Mouse (Mus musculus) embryonic facial prominence, embryonic 11.5 days (tissue): ENCODE results near the gene Mrm3. TPM values are rescaled to one million over a fixed set of nuclear protein-coding genes. Genes with fewer than 3 reads are reported as not detected.
A peak's percentile ranks its signal among the peaks of the same experiment; 100 is the strongest.
"Not testable (repeated sequence)": the region's sequence is repeated elsewhere in the genome, so short reads cannot be mapped to it uniquely, and the experiment has no call there.

Source experiments
- ATAC-seq: fragments of 200-750 bp; cut with Nextera tagmentation; replicated peaks from 2 replicates; pipeline ENCODE4 v1.8.0; 2017; ENCODE audit warnings: low read depth; ENCODE audit not compliant: insufficient number of reproducible peaks, low FRiP score, low TSS enrichment
- DNase-seq: peaks from one replicate; pipeline ENCODE4 v3.0.0-alpha.2; 2015; ENCODE audit warnings: low spot score
- H3K27ac ChIP-seq: fragments of 300-500 bp; sonication (generic); replicated peaks from 2 replicates; pipeline ENCODE4 v1.5.1; 2014; ENCODE audit warnings: mild to moderate bottlenecking, low read depth, low read length, control low read depth
- H3K27me3 ChIP-seq: fragments of 300-500 bp; sonication (generic); 2 replicates; pipeline ENCODE4 v1.6.1; 2014; ENCODE audit warnings: mild to moderate bottlenecking, low read length, moderate library complexity, mixed read lengths; ENCODE audit not compliant: control insufficient read depth, insufficient read depth
- H3K36me3 ChIP-seq: fragments of 300-500 bp; sonication (generic); replicated peaks from 2 replicates; pipeline ENCODE4 v1.6.1; 2014; ENCODE audit warnings: low read depth, mild to moderate bottlenecking, low read length, moderate library complexity, mixed read lengths; ENCODE audit not compliant: control insufficient read depth, insufficient read depth
- H3K4me1 ChIP-seq: fragments of 300-500 bp; sonication (generic); 2 replicates; pipeline ENCODE4 v1.6.1; 2014; ENCODE audit warnings: low read length, mixed read lengths; ENCODE audit not compliant: control insufficient read depth, insufficient read depth
- H3K4me2 ChIP-seq: fragments of 300-500 bp; sonication (generic); 2 replicates; pipeline ENCODE4 v1.6.1; 2014; ENCODE audit warnings: low read depth, mild to moderate bottlenecking, control low read depth, low read length, moderate library complexity
- H3K4me3 ChIP-seq: fragments of 300-500 bp; sonication (generic); 2 replicates; pipeline ENCODE4 v1.5.1; 2014; ENCODE audit warnings: low read depth, low read length, control low read depth
- H3K9ac ChIP-seq: fragments of 300-500 bp; sonication (generic); replicated peaks from 2 replicates; pipeline ENCODE4 v1.6.1; 2014; ENCODE audit warnings: mild to moderate bottlenecking, control low read depth, low read length
- H3K9me3 ChIP-seq: fragments of 300-500 bp; sonication (generic); replicated peaks from 2 replicates; pipeline ENCODE4 v1.6.1; 2016; ENCODE audit warnings: mild to moderate bottlenecking, low read length, inconsistent platforms, mixed read lengths; ENCODE audit not compliant: control insufficient read depth
- WGBS: fragments of 180-500 bp; shearing (Covaris S2); extraction: QIAGEN DNeasy Blood & Tissue Kit; methylation state at CpG from one replicate; pipeline ENCODE4 v1.1.7; 2014; 5-methylcytosine and 5-hydroxymethylcytosine counted together
- polyA plus RNA-seq: library from polyadenylated mRNA; unstranded; fragments of >200 nt; fragmentation: Nextera tagmentation; extraction: Ambion mirVana; gene quantifications from 2 replicates; pipeline ENCODE4 v1.2.1, GENCODE M21; 2014

The Mrm3 gene
- polyA plus RNA-seq: 22.4 and 25.1 TPM in 2 replicates

GRCm38 (mm10) chr11:76242901-76243810 is at the start of gene Mrm3, which contains the start of gene Glod4:
Mrm3 (plus strand) TSS chr11:76243715.
Glod4 (minus strand) TSS chr11:76243725.
- Histone ChIP-seq H3K27me3 (no peaks in the 10 kb centered on the region), H3K27ac (peak within 1 kb of the TSS; percentile 63; the same call in 1 of the 2 replicates), H3K4me1 (no peaks in the 10 kb centered on the region), H3K4me2 (peak within 1 kb of the TSS; percentile 87), H3K9ac (peak within 1 kb of the TSS; percentile 78), H3K9me3 (no peaks in the 10 kb centered on the region), H3K36me3 (no peaks in the 10 kb centered on the region), H3K4me3 (peak within 1 kb of the TSS; percentile 77)
- ATAC-seq: peak; percentile 83
- WGBS: under 1% methylated on average over 61 of the region's 61 CpGs
- peak; percentile 96 for DNase-seq

- DNase-seq (no peak), ATAC-seq (no peak)
- no peaks in the 10 kb centered on the region for H3K36me3 ChIP-seq
- H3K4me2 ChIP-seq: no peak overlapping the region
- 71% methylated on average over 8 of the region's 8 CpGs for WGBS
- no peaks in the 10 kb centered on the region; the same call in 1 of the 2 replicates for H3K4me1 ChIP-seq
- H3K27ac ChIP-seq: no peak overlapping the region
- H3K9me3 ChIP-seq: no peaks in the 10 kb centered on the region
- no peak overlapping the region for H3K4me3 ChIP-seq
- H3K9ac ChIP-seq: no peak overlapping the region
- H3K27me3 ChIP-seq: no peaks in the 10 kb centered on the region
Measured at GRCm38 (mm10) chr11:76196275-76196976, 47.1 kb upstream of the Mrm3 start.

DNA sequence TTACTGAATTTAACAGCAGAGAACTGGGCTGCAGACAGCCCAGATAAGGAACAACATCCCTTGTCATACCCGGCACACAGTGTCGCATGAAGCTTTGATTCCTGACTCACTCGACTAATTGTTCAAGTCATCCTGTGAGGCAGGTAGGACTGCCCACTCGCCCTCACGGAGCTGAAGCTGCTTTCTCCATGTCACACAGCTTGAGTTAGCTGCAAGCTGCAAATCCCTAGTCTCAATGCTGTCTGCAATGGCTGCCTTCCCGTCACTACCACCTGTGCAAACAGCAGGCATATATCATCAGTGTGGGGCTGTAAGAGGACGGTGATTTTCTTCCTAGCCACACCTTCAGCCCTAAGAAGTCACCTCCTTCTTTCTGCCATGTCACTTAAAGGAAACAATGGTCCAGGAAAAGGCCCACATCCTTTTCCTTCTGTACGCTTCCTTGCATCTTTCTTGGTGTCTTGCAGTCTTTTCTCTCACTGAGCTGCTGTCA is 46.5 kb upstream of the Mrm3 start:
- Histone ChIP-seq H3K36me3 (no peaks in the 10 kb centered on the region), H3K4me3 (no peak overlapping the region), H3K27ac (no peak overlapping the region), H3K4me2 (no peak overlapping the region), H3K4me1 (no peaks in the 10 kb centered on the region; the same call in 1 of the 2 replicates), H3K27me3 (no peaks in the 10 kb centered on the region), H3K9me3 (no peaks in the 10 kb centered on the region), H3K9ac (no peak overlapping the region)
- no peak for DNase-seq
- WGBS: 59% methylated on average over 8 of the region's 8 CpGs
- ATAC-seq: no peak

- peak; percentile 87 for DNase-seq
- ATAC-seq: peak; percentile 98
- no peaks in the 10 kb centered on the region for H3K27me3 ChIP-seq
- H3K36me3 ChIP-seq: no peaks in the 10 kb centered on the region
- under 1% methylated on average over 70 of the region's 90 CpGs for WGBS
- H3K27ac ChIP-seq: peak overlapping the region; percentile 73; the same call in 1 of the 2 replicates
- H3K4me3 ChIP-seq: peak overlapping the region; percentile 83
- peak overlapping the region; percentile 93 for H3K4me2 ChIP-seq
- H3K9ac ChIP-seq: peak overlapping the region; percentile 91
- no peaks in the 10 kb centered on the region for H3K9me3 ChIP-seq
- H3K4me1 ChIP-seq: no peaks in the 10 kb centered on the region; the same call in 1 of the 2 replicates
Measured at GRCm38 (mm10) chr11:76201761-76202674, 41.5 kb upstream of the Mrm3 start.

GRCm38 (mm10) chr11:76206793-76207192 is 36.7 kb upstream of the Mrm3 start:
- ATAC-seq (no peak), DNase-seq (no peak)
- no peaks in the 10 kb centered on the region for H3K27me3 ChIP-seq
- H3K36me3 ChIP-seq: peaks cover 4% of the 10 kb centered on the region
- no peak overlapping the region for H3K4me2 ChIP-seq
- no peak overlapping the region for H3K9ac ChIP-seq
- H3K4me3 ChIP-seq: no peak overlapping the region
- 92% methylated on average over 5 of the region's 5 CpGs for WGBS
- H3K9me3 ChIP-seq: no peaks in the 10 kb centered on the region
- no peak overlapping the region for H3K27ac ChIP-seq
- no peaks in the 10 kb centered on the region; the same call in 1 of the 2 replicates for H3K4me1 ChIP-seq

DNA sequence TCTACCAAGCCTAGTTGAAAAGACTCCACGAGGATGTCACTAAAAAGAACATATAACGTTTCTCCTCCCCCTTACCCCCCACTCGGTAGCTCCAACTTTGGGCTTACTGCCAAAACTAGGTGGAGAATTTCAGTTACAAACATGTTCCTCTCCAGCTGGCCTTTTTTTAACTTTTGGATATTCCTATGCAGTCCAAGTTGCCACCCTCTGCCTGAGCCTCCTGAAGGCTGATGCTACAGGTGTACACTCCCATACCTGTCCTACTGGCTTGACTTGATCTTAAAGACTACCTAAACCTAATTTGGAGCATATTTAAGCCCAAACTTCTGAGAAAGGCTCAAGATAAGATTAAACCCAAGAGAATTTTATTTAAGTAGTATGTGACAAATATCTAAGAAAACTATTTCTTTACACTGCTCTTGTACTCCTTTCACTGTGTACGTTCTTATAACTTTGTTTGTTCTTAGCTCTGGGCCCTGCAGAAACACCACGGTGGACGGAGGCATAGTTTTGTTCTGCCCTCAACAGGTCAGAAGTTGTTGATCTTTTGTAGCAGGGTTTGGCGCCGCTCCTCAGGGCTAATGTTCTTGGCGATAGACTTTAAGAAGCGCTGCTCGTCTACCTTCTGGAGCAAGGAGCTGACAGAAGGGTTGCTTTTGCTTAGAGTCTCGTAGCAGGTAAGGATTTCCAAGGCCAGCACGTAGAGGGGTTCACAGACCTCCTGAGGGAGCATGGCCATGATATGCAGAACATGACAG is 33.1 kb upstream of the Mrm3 start:
- Histone ChIP-seq H3K4me2 (no peak overlapping the region), H3K36me3 (peaks cover 12% of the 10 kb centered on the region), H3K27me3 (no peaks in the 10 kb centered on the region), H3K4me3 (no peak overlapping the region), H3K4me1 (no peaks in the 10 kb centered on the region), H3K27ac (no peak overlapping the region), H3K9me3 (no peaks in the 10 kb centered on the region), H3K9ac (no peak overlapping the region)
- no peak for DNase-seq
- ATAC-seq: no peak
- WGBS: 89% methylated on average over 13 of the region's 13 CpGs

DNA sequence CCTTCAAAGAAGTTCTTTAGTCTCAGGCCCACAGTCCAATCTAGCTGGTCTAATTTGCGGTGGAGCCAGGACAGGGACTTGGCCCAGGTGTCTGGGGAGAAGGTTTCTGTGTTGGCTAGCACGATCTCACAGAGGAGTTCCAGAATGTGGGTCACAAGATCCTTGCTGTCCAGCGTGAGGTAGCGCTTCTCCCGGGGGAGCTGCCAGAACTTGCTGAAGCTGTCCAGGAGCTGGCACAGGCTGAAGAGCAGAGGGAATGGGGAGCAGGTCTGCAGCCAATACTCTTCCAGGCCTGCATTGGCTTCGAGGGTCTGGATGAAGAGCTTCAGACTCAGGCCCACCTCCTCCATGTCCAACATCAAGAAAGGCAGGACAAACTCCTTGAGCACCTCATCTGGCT is 31.9 kb upstream of the Mrm3 start:
- not testable (repeated sequence) for H3K4me2 ChIP-seq, H3K9me3 ChIP-seq, H3K9ac ChIP-seq, ATAC-seq, H3K4me3 ChIP-seq, H3K4me1 ChIP-seq, H3K27me3 ChIP-seq, H3K27ac ChIP-seq, DNase-seq
- H3K36me3 ChIP-seq: peaks cover 12% of the 10 kb centered on the region
- WGBS: 92% methylated on average over 3 of the region's 6 CpGs
